Mouse (Mus musculus) adrenal gland, adult 18-20 months (tissue): Measurements from ENCODE around the gene Trpc2. TPM values are rescaled to one million over a fixed set of nuclear protein-coding genes. Genes with fewer than 3 reads are reported as not detected.

Source experiments
- DNase-seq, 2 experiments: peaks; one replicate each; pipeline ENCODE4 v3.0.0; 2021 to 2022; ENCODE audit warnings: low spot score in 2 of 2
- total RNA-seq, 2 experiments: library from RNA; stranded (reverse); gene quantifications; 1 replicate in 1 of 2; 2 replicates in 1 of 2; pipeline ENCODE4 v1.2.3; 2021

Gene Trpc2
- total RNA-seq, 2 experiments from 2014 or later, result not detected

GRCm38 (mm10) chr7:102102241-102102640 is 19.3 kb downstream of the Trpc2 start:
- no peak for DNase-seq

GRCm38 (mm10) chr7:102102696-102103095 is 19.8 kb downstream of the Trpc2 start:
- no peak for DNase-seq

- no peak for DNase-seq
Measured at GRCm38 (mm10) chr7:102103555-102103954, 20.6 kb downstream of the Trpc2 start.

GRCm38 (mm10) chr7:102104126-102104525 is 21.2 kb downstream of the Trpc2 start:
- DNase-seq, result no peak

GRCm38 (mm10) chr7:102106700-102107141 is 23.8 kb downstream of the Trpc2 start:
- DNase-seq, result no peak

GRCm38 (mm10) chr7:102108206-102108605 is 25.3 kb downstream of the Trpc2 start:
- no peak for DNase-seq

GRCm38 (mm10) chr7:102109171-102109570 is 26.3 kb downstream of the Trpc2 start, which contains the start of gene Art5:
TSS of gene Art5 (minus strand) at chr7:102109489.
- no peak for DNase-seq

- DNase-seq, result no peak
Measured at GRCm38 (mm10) chr7:102109746-102110145, 26.8 kb downstream of the Trpc2 start.

- no peak for DNase-seq
Measured at GRCm38 (mm10) chr7:102113151-102113729, 30.3 kb downstream of the Trpc2 start.

- no peak for DNase-seq
Measured at GRCm38 (mm10) chr7:102116579-102117331, 33.8 kb downstream of the Trpc2 start, which contains the start of gene Chrna10. TSS of gene Chrna10 (minus strand) at chr7:102116828.

GRCm38 (mm10) chr7:102117382-102117781 is 34.5 kb downstream of the Trpc2 start:
- no peak for DNase-seq

- DNase-seq, result no peak
Measured at GRCm38 (mm10) chr7:102120326-102120725, 37.4 kb downstream of the Trpc2 start.

GRCm38 (mm10) chr7:102132395-102132794 is 49.5 kb downstream of the Trpc2 start:
- DNase-seq, result no peak

GRCm38 (mm10) chr7:102137464-102137863 is 54.5 kb downstream of the Trpc2 start:
- DNase-seq, result peak in 1 of 2 experiments; percentile 37

- DNase-seq, result no peak
Measured at GRCm38 (mm10) chr7:102137898-102138297, 55.0 kb downstream of the Trpc2 start.

Other genes with a start within 250 kb of the Trpc2 start
- gene Inppl1, start 244.9 kb upstream of the Trpc2 start, total RNA-seq, result 10 to 100 TPM; 79.2 to 81.5 TPM
- 1 to 10 TPM; 2.3 to 9.5 TPM for gene Folr2, start 225.9 kb upstream of the Trpc2 start, total RNA-seq
- gene Anapc15, start 219.4 kb upstream of the Trpc2 start, total RNA-seq, result 10 to 100 TPM; 27.4 to 35.2 TPM
- 1 to 10 TPM in 1 of 2 experiments, not detected in 1; 5.0 TPM for gene Folr1, start 212.3 kb upstream of the Trpc2 start, total RNA-seq
- gene Lamtor1, start 177.2 kb upstream of the Trpc2 start, total RNA-seq, result 100 to 1,000 TPM in 1 of 2 experiments, 10 to 100 TPM in 1; 95.1 to 109 TPM
- gene Tomt, start 176.8 kb upstream of the Trpc2 start, total RNA-seq, result not detected
- gene Lrrc51, start 149.2 kb upstream of the Trpc2 start, total RNA-seq, result 10 to 100 TPM; 12.2 to 13.9 TPM
- 100 to 1,000 TPM; 141 to 160 TPM for gene Numa1, start 149.0 kb upstream of the Trpc2 start, total RNA-seq
- gene Il18bp, start 64.4 kb upstream of the Trpc2 start, total RNA-seq, result 10 to 100 TPM in 1 of 2 experiments, 1 to 10 TPM in 1; 8.4 to 12.5 TPM
- gene Rnf121, start 17.6 kb upstream of the Trpc2 start, total RNA-seq, result 10 to 100 TPM; 38.5 to 38.7 TPM
- gene Xndc1, start 17.6 kb upstream of the Trpc2 start, total RNA-seq, result 10 to 100 TPM; 11.6 to 12.6 TPM
- under 1 TPM; 0.89 to 0.99 TPM for gene Xntrpc, start 17.4 kb upstream of the Trpc2 start, total RNA-seq
- under 1 TPM in 1 of 2 experiments, not detected in 1; 0.29 TPM for gene Art1, start 18.6 kb downstream of the Trpc2 start, total RNA-seq
- not detected for gene Art5, start 26.4 kb downstream of the Trpc2 start, total RNA-seq
- gene Chrna10, start 33.7 kb downstream of the Trpc2 start, total RNA-seq, result not detected
- gene Nup98, start 127.1 kb downstream of the Trpc2 start, total RNA-seq, result 10 to 100 TPM; 72.5 to 80.1 TPM
- 10 to 100 TPM; 57.5 to 79.5 TPM for gene Pgap2, start 127.1 kb downstream of the Trpc2 start, total RNA-seq
- gene Rhog, start 172.9 kb downstream of the Trpc2 start, total RNA-seq, result 10 to 100 TPM; 43.5 to 55.7 TPM
- gene Stim1, start 184.7 kb downstream of the Trpc2 start, total RNA-seq, result 10 to 100 TPM; 74.0 to 77.1 TPM